Mouse (Mus musculus) bone marrow, adult 2 months (tissue): ENCODE measurements at regions not wholly inside any gene's neighbourhood (a gene's known extent, or its start where the extent isn't known, plus 50 kb on each side); places are given as distances from the start of the nearest gene placed in this dataset.

ENCODE experiments used
- CTCF ChIP-seq: fragments of 200-500 bp; IDR thresholded peaks from 2 replicates; pipeline ENCODE4 v1.5.1; 2011; ENCODE audit warnings: low read length, control low read depth; ENCODE audit not compliant: control insufficient read depth, insufficient read depth
- POLR2A ChIP-seq: fragments of 200-500 bp; IDR thresholded peaks from 2 replicates; pipeline ENCODE4 v1.6.1; 2011; ENCODE audit warnings: low read depth, mild to moderate bottlenecking, control low read depth, low read length, borderline replicate concordance; ENCODE audit not compliant: control insufficient read depth

GRCm38 (mm10) chr5:119137409-119137808, 533.1 kb upstream of the Tbx3 start:
- TF ChIP-seq POLR2A (no peak), CTCF (no peak)
